8 mouse cellular contexts compared by ENCODE assay signal in genomic region chr9:121277118-121278060, GRCm38 (mm10). TPM values are rescaled to one million over a fixed set of nuclear protein-coding genes. Genes with fewer than 3 reads are reported as not detected.
DNase-seq lines count a peak whose midpoint lies in the region; ATAC-seq and TF ChIP-seq lines count a peak whose summit lies in the region.

Gene Ulk4, minus strand, starts transcription at chr9:121277197.

- H3K27me3 ChIP-seq in forebrain, embryonic 15.5 days, result no peaks in the 10 kb centered on the region

- peak within 1 kb of the TSS; percentile 62 for H3K4me3 ChIP-seq in forebrain, embryonic 15.5 days
- peak within 1 kb of the TSS; percentile 87 for H3K4me3 ChIP-seq in lung, adult 2 months (replicated peaks; ENCODE audit: extremely low read depth, low read depth, low read length)

- intact Hi-C loops in heart, postnatal 25 days (cut with DNase I), result no loop called here

- 0% methylated on average over 59 of the region's 59 CpGs for WGBS in forebrain, embryonic 15.5 days
- under 1% methylated on average over 59 of the region's 59 CpGs for WGBS in lung, adult 2 months

- peak within 1 kb of the TSS; percentile 86 for H3K27ac ChIP-seq in forebrain, embryonic 15.5 days (replicated peaks)

- peak within 1 kb of the TSS; percentile 70 for H3K4me2 ChIP-seq in forebrain, embryonic 15.5 days (replicated peaks)

- no peak for TF ChIP-seq CTCF in lung, adult 2 months (IDR thresholded peaks at IDR 0.05; ENCODE audit: insufficient read depth, low read length)

- H3K9ac ChIP-seq in forebrain, embryonic 15.5 days (replicated peaks), result peak within 1 kb of the TSS; percentile 62

- H3K36me3 ChIP-seq in forebrain, embryonic 15.5 days, result no peaks in the 10 kb centered on the region

- peak; percentile 96 for ATAC-seq in forebrain, embryonic 15.5 days (replicated peaks)
- peak; percentile 93 for ATAC-seq in neutrophil, adult 5-6 weeks (ENCODE audit: extremely low read depth, insufficient number of reproducible peaks, low FRiP score, poor library complexity, severe bottlenecking)

- TF ChIP-seq POLR2A in lung, adult 2 months (IDR thresholded peaks at IDR 0.05; ENCODE audit: borderline replicate concordance, extremely low read depth, low read depth, low read length), result peak; percentile 64; the same call in 1 of the 2 replicates

- peaks cover 21% of the 10 kb centered on the region for H3K4me1 ChIP-seq in forebrain, embryonic 15.5 days
- no peaks in the 10 kb centered on the region for H3K4me1 ChIP-seq in lung, adult 2 months (ENCODE audit: control insufficient read depth, insufficient read depth, low read length)

- H3K9me3 ChIP-seq in forebrain, embryonic 15.5 days, result no peaks in the 10 kb centered on the region

- DNase-seq in ES-CJ7 (ENCODE audit: low read depth, low spot score), result peak; percentile 91
- peak; percentile 89 for DNase-seq in cerebellum, adult 11 months
- peak; percentile 89 for DNase-seq in heart, postnatal 25 days (ENCODE audit: low spot score)
- DNase-seq in layer of hippocampus, adult 18-20 months (ENCODE audit: low spot score in 2 of 2), result peak; percentile 91 to 96
- DNase-seq in lung, adult 2 months, result peak; percentile 94
- peak; percentile 75 to 80 for DNase-seq in thymus, adult 18-20 months

RNA-seq across cellular contexts. Expression of gene Ulk4, which starts in this region (rescaled TPM):
- polyA plus RNA-seq in forebrain, embryonic 15.5 days (2015; fragmentation: Nextera tagmentation; extraction: Ambion mirVana), result 127 and 134 TPM in 2 replicates
- under 1 TPM; 0.21 to 0.48 TPM for total RNA-seq in heart, postnatal 25 days (2021)
- total RNA-seq in layer of hippocampus, adult 18-20 months (2021), result 1 to 10 TPM; 7.7 to 8.3 TPM
- 10.6 and 14.9 TPM in 2 replicates for polyA plus RNA-seq in lung, adult 2 months (2012; rRNA removed)
- 2.9 and 4.0 TPM in 2 replicates for total RNA-seq in neutrophil, adult 5-6 weeks (2017)

Comparison
In these comparisons a context has a peak if more than half of its experiments do, and no peak if none do; other contexts are left out.
1. Peak in every context shown above with its lines: DNase-seq, ATAC-seq, H3K4me3 ChIP-seq and H3K27ac ChIP-seq.
2. Peak in DNase-seq in heart, postnatal 25 days; RNA of the gene not detected or under 1 TPM.